Mouse (Mus musculus) left cerebral cortex, postnatal 25 days (tissue): ENCODE measurements around the gene Mrgprf. TPM values are rescaled to one million over a fixed set of nuclear protein-coding genes. Genes with fewer than 3 reads are reported as not detected.

Source experiments
- DNase-seq, 2 experiments: peaks; one replicate each; pipeline ENCODE4 v3.0.0; 2022; ENCODE audit warnings: low spot score in 2 of 2, mixed read lengths in 1 of 2
- intact Hi-C: fragments of 180-260 bp; cut with DNase I; formaldehyde crosslinking; loops from one replicate; pipeline ENCODE4 v1.15.1; 2025
- total RNA-seq, 2 experiments: library from RNA; stranded (reverse); gene quantifications; 2 replicates each; pipeline ENCODE4 v1.2.3; 2021

The Mrgprf gene
- 1 to 10 TPM; 1.6 to 2.3 TPM for total RNA-seq

GRCm38 (mm10) chr7:145300321-145301007 lies at the start of gene Mrgprf:
Mrgprf (plus strand) TSS chr7:145300828.
- intact Hi-C loops, result no loop called here
- DNase-seq, result peak in 1 of 2 experiments; percentile 34

GRCm38 (mm10) chr7:145252715-145253476 lies 47.7 kb upstream of the Mrgprf start:
- intact Hi-C loops, result no loop called here
- DNase-seq, result peak; percentile 73 to 75

- intact Hi-C loops, result no loop called here
Observed at GRCm38 (mm10) chr7:145253986-145254630, 46.5 kb upstream of the Mrgprf start.

GRCm38 (mm10) chr7:145256092-145256491 lies 44.5 kb upstream of the Mrgprf start:
- DNase-seq, result no peak
- intact Hi-C loops, result no loop called here

More at GRCm38 (mm10) chr7:145253986-145254630, 46.5 kb upstream of the Mrgprf start:
- no peak for DNase-seq

- intact Hi-C loops, result no loop called here
- no peak for DNase-seq
Observed at GRCm38 (mm10) chr7:145264202-145264601, 36.4 kb upstream of the Mrgprf start.

- intact Hi-C loops, result no loop called here
Observed at GRCm38 (mm10) chr7:145266011-145266410, 34.6 kb upstream of the Mrgprf start.

GRCm38 (mm10) chr7:145268890-145269289 lies 31.7 kb upstream of the Mrgprf start:
- intact Hi-C loops, result no loop called here
- no peak for DNase-seq

More at GRCm38 (mm10) chr7:145266011-145266410, 34.6 kb upstream of the Mrgprf start:
- DNase-seq, result peak; percentile 8 to 24

GRCm38 (mm10) chr7:145270955-145271354 lies 29.7 kb upstream of the Mrgprf start:
- intact Hi-C loops, result no loop called here
- no peak for DNase-seq

- DNase-seq, result no peak
- intact Hi-C loops, result no loop called here
Observed at GRCm38 (mm10) chr7:145275488-145275887, 25.1 kb upstream of the Mrgprf start.

GRCm38 (mm10) chr7:145281396-145281795 lies 19.2 kb upstream of the Mrgprf start:
- intact Hi-C loops, result no loop called here
- DNase-seq, result no peak

GRCm38 (mm10) chr7:145283041-145283440 lies 17.6 kb upstream of the Mrgprf start:
- DNase-seq, result no peak
- intact Hi-C loops, result no loop called here

GRCm38 (mm10) chr7:145283487-145284187 lies 17.0 kb upstream of the Mrgprf start, which contains the start of gene Tpcn2:
Tpcn2 (minus strand) TSS chr7:145284011.
- DNase-seq, result peak; percentile 86 to 95
- intact Hi-C loops, result no loop called here

- intact Hi-C loops, result no loop called here
- DNase-seq, result no peak
Observed at GRCm38 (mm10) chr7:145284293-145284692, 16.3 kb upstream of the Mrgprf start.

- DNase-seq, result no peak
- intact Hi-C loops, result no loop called here
Observed at GRCm38 (mm10) chr7:145285476-145285875, 15.2 kb upstream of the Mrgprf start.

- no peak for DNase-seq
- intact Hi-C loops, result no loop called here
Observed at GRCm38 (mm10) chr7:145287410-145287809, 13.2 kb upstream of the Mrgprf start.

- intact Hi-C loops, result no loop called here
- peak in 1 of 2 experiments; percentile 43 for DNase-seq
Observed at GRCm38 (mm10) chr7:145289302-145289701, 11.3 kb upstream of the Mrgprf start.

GRCm38 (mm10) chr7:145291847-145292246 lies 8.8 kb upstream of the Mrgprf start:
- no peak for DNase-seq
- intact Hi-C loops, result no loop called here

- no peak for DNase-seq
- intact Hi-C loops, result no loop called here
Observed at GRCm38 (mm10) chr7:145292726-145293125, 7.9 kb upstream of the Mrgprf start.

- intact Hi-C loops, result no loop called here
- no peak for DNase-seq
Observed at GRCm38 (mm10) chr7:145293859-145294258, 6.8 kb upstream of the Mrgprf start.
